Mouse (Mus musculus) embryo, embryonic 11.5 days (tissue): ENCODE results near the gene Emc8.

Experiments
- DNase-seq: peaks from one replicate; pipeline ENCODE4 v3.0.0-alpha.2; 2012; ENCODE audit warnings: low read depth, low spot score

Emc8 gene

GRCm38 (mm10) chr8:120668374-120668905, at the start of gene Emc8:
Gene Emc8, minus strand, starts transcription at chr8:120668573.
- DNase-seq, result no peak

- no peak for DNase-seq
Measured at GRCm38 (mm10) chr8:120715996-120716680, 47.8 kb upstream of the Emc8 start.

- DNase-seq, result no peak
Measured at GRCm38 (mm10) chr8:120715200-120715599, 46.8 kb upstream of the Emc8 start.

GRCm38 (mm10) chr8:120709176-120709575, 40.8 kb upstream of the Emc8 start:
- DNase-seq, result no peak

- no peak for DNase-seq
Measured at GRCm38 (mm10) chr8:120706193-120706592, 37.8 kb upstream of the Emc8 start.

GRCm38 (mm10) chr8:120705163-120705562, 36.8 kb upstream of the Emc8 start:
- no peak for DNase-seq

GRCm38 (mm10) chr8:120704203-120704602, 35.8 kb upstream of the Emc8 start:
- no peak for DNase-seq

- DNase-seq, result no peak
Measured at GRCm38 (mm10) chr8:120701758-120702465, 33.5 kb upstream of the Emc8 start.

GRCm38 (mm10) chr8:120700053-120700452, 31.7 kb upstream of the Emc8 start:
- DNase-seq, result no peak

- no peak for DNase-seq
Measured at GRCm38 (mm10) chr8:120699565-120699964, 31.2 kb upstream of the Emc8 start.

GRCm38 (mm10) chr8:120699079-120699478, 30.7 kb upstream of the Emc8 start:
- DNase-seq, result no peak

GRCm38 (mm10) chr8:120698426-120698825, 30.1 kb upstream of the Emc8 start:
- DNase-seq, result no peak

- no peak for DNase-seq
Measured at GRCm38 (mm10) chr8:120697979-120698272, 29.6 kb upstream of the Emc8 start.

GRCm38 (mm10) chr8:120697154-120697978, 29.0 kb upstream of the Emc8 start:
- no peak for DNase-seq

- DNase-seq, result no peak
Measured at GRCm38 (mm10) chr8:120696401-120697153, 28.2 kb upstream of the Emc8 start.

GRCm38 (mm10) chr8:120693861-120694493, 25.6 kb upstream of the Emc8 start:
- peak; percentile 35 for DNase-seq

- DNase-seq, result no peak
Measured at GRCm38 (mm10) chr8:120692934-120693333, 24.6 kb upstream of the Emc8 start.

GRCm38 (mm10) chr8:120688511-120688910, 20.1 kb upstream of the Emc8 start:
- DNase-seq, result no peak

- DNase-seq, result no peak
Measured at GRCm38 (mm10) chr8:120687786-120688185, 19.4 kb upstream of the Emc8 start.

GRCm38 (mm10) chr8:120686576-120686975, 18.2 kb upstream of the Emc8 start:
- no peak for DNase-seq

GRCm38 (mm10) chr8:120686051-120686450, 17.7 kb upstream of the Emc8 start:
- no peak for DNase-seq
